Mouse (Mus musculus) erythroid progenitor cell, adult 5-6 weeks (primary cell): ENCODE data around the gene Vmn1r64. TPM values are rescaled to one million over a fixed set of nuclear protein-coding genes. Genes with fewer than 3 reads are reported as not detected.
"Not testable (repeated sequence)": the region's sequence is repeated elsewhere in the genome, so short reads cannot be mapped to it uniquely, and the experiment has no call there.

ENCODE experiments used
- ATAC-seq: replicated peaks from 2 replicates; pipeline ENCODE4 v1.8.0; 2016; ENCODE audit warnings: moderate number of reproducible peaks, mild to moderate bottlenecking, moderate TSS enrichment, inconsistent platforms; ENCODE audit not compliant: poor library complexity, low FRiP score, severe bottlenecking
- total RNA-seq, 2 experiments: library from RNA; stranded (forward) in 1 of 2; stranded (reverse) in 1 of 2; fragments of 150-400 nt in 1 of 2; fragments of 186-747, 209-891 nt in 1 of 2; gene quantifications; 2 replicates each; pipeline versions ENCODE4 v1.2.3 to v1.2.4; 2015 to 2017; ENCODE audit warnings: low replicate concordance in 2 of 2

Gene Vmn1r64
- not detected in 2 replicates for total RNA-seq (2015; ENCODE audit: low replicate concordance)
- total RNA-seq (2017; ENCODE audit: low replicate concordance) = not detected in 2 replicates

DNA sequence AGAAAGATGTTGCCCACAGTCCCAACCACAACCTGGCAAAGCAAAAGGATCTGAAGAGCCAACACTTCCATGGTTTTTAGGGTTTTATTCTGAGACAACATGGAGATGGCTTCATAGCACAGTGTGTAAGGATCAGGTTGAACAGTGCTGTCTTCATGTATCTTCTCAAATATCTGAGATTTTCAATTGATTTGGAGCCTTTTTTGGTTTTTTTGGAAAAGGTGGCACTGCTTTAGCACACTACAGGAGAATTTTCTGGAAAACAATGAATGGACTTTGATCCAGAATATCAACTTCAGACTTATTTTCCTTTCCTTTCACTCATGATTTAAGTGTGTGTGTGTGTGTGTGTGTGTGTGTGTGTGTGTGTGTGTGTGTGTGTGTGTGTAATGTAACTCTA, at the start of gene Vmn1r64:
Gene Vmn1r64 (minus strand): TSS at position 101 of the 400 bp plus-strand sequence.
- no peak for ATAC-seq

DNA sequence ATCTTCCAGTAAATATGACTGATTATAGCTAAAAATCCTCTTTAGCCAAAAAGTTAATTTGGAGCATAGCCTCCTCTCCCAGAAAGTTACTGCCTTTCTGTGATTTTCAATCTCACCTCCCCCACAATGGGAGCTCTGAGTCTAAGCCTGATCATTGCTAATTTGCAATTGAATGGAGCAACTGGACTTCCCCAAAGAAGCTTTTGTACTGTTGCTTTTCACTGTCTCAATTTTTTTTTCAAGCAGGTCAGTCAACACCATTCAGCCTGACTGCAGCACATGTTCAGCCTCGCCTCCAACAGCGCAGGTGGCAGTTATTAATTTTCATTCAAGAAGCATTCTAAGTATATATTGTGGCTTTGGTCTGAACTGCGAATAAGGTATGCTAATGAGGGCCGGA, 14.9 kb upstream of the Vmn1r64 start:
- no peak for ATAC-seq

DNA sequence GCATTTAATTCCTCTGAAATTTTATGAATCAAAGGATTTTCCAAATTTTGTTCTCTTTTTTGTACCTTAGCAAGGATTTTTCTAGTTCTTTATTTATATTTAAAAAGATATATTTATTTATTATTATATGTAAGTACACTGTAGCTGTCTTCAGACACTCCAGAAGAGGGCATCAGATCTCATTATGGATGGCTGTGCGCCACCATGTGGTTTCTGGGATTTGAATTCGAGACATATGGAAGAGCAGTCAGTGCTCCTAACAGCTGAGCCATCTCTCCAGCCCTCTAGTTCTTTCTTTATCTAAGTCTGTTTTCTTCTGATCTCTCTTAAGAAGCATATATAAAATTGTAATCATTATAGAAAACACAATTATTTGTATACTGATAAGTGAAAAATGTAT, 12.9 kb upstream of the Vmn1r64 start:
- ATAC-seq = not testable (repeated sequence)

Other genes starting within 250 kb of the Vmn1r64 start
- not detected in 2 replicates for gene Vmn1r62, start 210.9 kb downstream of the Vmn1r64 start, total RNA-seq (2015; ENCODE audit: low replicate concordance)
- not detected in 2 replicates for gene Vmn1r62, start 210.9 kb downstream of the Vmn1r64 start, total RNA-seq (2017; ENCODE audit: low replicate concordance)
- gene Vmn1r63, start 79.1 kb downstream of the Vmn1r64 start, total RNA-seq (2015; ENCODE audit: low replicate concordance) = not detected in 2 replicates
- gene Vmn1r63, start 79.1 kb downstream of the Vmn1r64 start, total RNA-seq (2017; ENCODE audit: low replicate concordance) = not detected in 2 replicates
- not detected in 2 replicates for gene Vmn1r65, start 126.5 kb upstream of the Vmn1r64 start, total RNA-seq (2015; ENCODE audit: low replicate concordance)
- not detected in 2 replicates for gene Vmn1r65, start 126.5 kb upstream of the Vmn1r64 start, total RNA-seq (2017; ENCODE audit: low replicate concordance)
- gene Nlrp4c, start 160.6 kb upstream of the Vmn1r64 start, total RNA-seq (2015; ENCODE audit: low replicate concordance) = not detected in 2 replicates
- gene Nlrp4c, start 160.6 kb upstream of the Vmn1r64 start, total RNA-seq (2017; ENCODE audit: low replicate concordance) = not detected in 2 replicates